Mouse (Mus musculus): ENCODE results near the gene Fbxo21. TPM values are rescaled to one million over a fixed set of nuclear protein-coding genes. Genes with fewer than 3 reads are reported as not detected.

Gene Fbxo21
- polyA plus RNA-seq, 1 experiment from 2014 or later, result 72.7 TPM

DNA sequence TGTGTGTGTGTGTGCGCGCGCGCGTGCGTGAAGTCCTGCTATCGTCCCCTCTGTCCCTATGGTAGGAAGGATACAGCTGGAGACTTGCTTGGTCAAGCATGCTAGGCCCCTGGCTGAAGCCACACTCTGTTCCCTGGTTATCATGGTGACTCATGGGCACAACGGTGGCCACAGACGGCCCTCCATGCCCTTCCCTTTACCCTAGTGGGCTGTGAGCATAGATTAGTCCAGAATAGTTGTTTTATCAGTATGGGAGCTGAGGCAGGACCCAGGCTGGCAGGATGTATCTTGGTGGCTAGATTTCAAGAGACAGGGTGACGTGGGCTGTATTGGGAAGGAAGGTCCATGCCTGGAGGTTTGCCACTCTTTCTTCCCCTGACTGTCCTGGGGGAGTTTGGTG lies 82.3 kb downstream of the Fbxo21 start:
- DNase-seq (ENCODE audit: low spot score) (no peak), ATAC-seq (replicated peaks; ENCODE audit: low FRiP score, low TSS enrichment, low read depth) (no peak)
- Histone ChIP-seq H3K4me3 (ENCODE audit: low read depth, low read length) (no peak overlapping the region), H3K27ac (ENCODE audit: low read depth) (no peak overlapping the region), H3K9me3 (ENCODE audit: control insufficient read depth, low read length) (no peaks in the 10 kb centered on the region), H3K36me3 (ENCODE audit: control insufficient read depth, insufficient read depth, low read length) (no peaks in the 10 kb centered on the region), H3K4me1 (replicated peaks; ENCODE audit: control insufficient read depth, insufficient read depth, low read length) (peaks cover 3% of the 10 kb centered on the region; the same call in 1 of the 2 replicates), H3K27me3 (replicated peaks; ENCODE audit: control insufficient read depth, insufficient read depth, low read length) (no peaks in the 10 kb centered on the region), H3K9ac (ENCODE audit: low read length) (no peak overlapping the region), H3K4me2 (ENCODE audit: low read length) (no peak overlapping the region)
- 94% methylated on average over 10 of the region's 10 CpGs for WGBS

- Histone ChIP-seq H3K27ac (ENCODE audit: low read depth) (no peak overlapping the region), H3K4me2 (ENCODE audit: low read length) (no peak overlapping the region), H3K4me3 (ENCODE audit: low read depth, low read length) (no peak overlapping the region), H3K27me3 (replicated peaks; ENCODE audit: control insufficient read depth, insufficient read depth, low read length) (no peaks in the 10 kb centered on the region), H3K36me3 (ENCODE audit: control insufficient read depth, insufficient read depth, low read length) (no peaks in the 10 kb centered on the region), H3K4me1 (replicated peaks; ENCODE audit: control insufficient read depth, insufficient read depth, low read length) (peaks cover 3% of the 10 kb centered on the region; the same call in 1 of the 2 replicates), H3K9me3 (ENCODE audit: control insufficient read depth, low read length) (no peaks in the 10 kb centered on the region), H3K9ac (ENCODE audit: low read length) (no peak overlapping the region)
- WGBS, result 87% methylated on average over 9 of the region's 9 CpGs
- ATAC-seq (replicated peaks; ENCODE audit: low FRiP score, low TSS enrichment, low read depth), result no peak
- DNase-seq (ENCODE audit: low spot score), result no peak
Observed at GRCm38 (mm10) chr5:118059646-118060045, 83.1 kb downstream of the Fbxo21 start.

Other genes with a start within 250 kb of the Fbxo21 start
- 0.88 and 1.0 TPM in 2 replicates for gene Nos1, start 195.7 kb upstream of the Fbxo21 start, polyA plus RNA-seq (2014; fragmentation: Nextera tagmentation; extraction: Ambion mirVana)
- 1.7 and 3.8 TPM in 2 replicates for gene Tesc, start 51.0 kb downstream of the Fbxo21 start, polyA plus RNA-seq (2014; fragmentation: Nextera tagmentation; extraction: Ambion mirVana)
- gene Fbxw8, start 178.7 kb downstream of the Fbxo21 start, polyA plus RNA-seq (2014; fragmentation: Nextera tagmentation; extraction: Ambion mirVana), result 25.2 and 25.3 TPM in 2 replicates
- gene Hrk, start 187.9 kb downstream of the Fbxo21 start, polyA plus RNA-seq (2014; fragmentation: Nextera tagmentation; extraction: Ambion mirVana), result 0.22 and 0.28 TPM in 2 replicates

All from intestine, embryonic 14.5 days (tissue).